Mouse (Mus musculus) lung, postnatal 36 days (tissue): ENCODE data around the gene Snx27.
A peak's percentile ranks its signal among the peaks of the same experiment; 100 is the strongest.

ENCODE experiments used
- DNase-seq: peaks from one replicate; pipeline ENCODE4 v3.0.0; 2022; ENCODE audit warnings: mixed read lengths

Gene Snx27

DNA sequence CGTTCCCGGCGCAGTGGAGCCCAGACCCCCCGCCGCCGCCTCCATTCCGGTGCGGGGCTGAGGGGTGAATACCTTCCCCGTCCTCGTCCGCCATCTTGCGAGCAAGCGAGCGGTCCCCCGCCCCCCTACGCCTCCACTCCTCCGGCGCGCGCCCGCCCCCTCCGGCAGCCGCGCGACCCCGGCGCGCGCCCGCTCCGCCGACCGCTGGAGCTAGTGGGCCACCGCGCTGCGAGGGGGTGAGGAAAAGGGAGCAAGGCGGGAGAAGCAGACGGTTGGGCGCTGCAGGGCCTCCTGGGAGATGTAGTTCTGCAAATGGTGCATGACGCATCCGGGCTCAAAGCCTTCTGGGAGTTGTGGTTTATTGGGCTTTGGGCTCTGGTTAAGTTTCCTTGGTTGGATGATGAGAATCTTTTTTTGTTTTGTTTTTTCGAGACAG, at the start of gene Snx27:
Snx27 (minus strand) TSS at position 261 of the 436 bp plus-strand sequence.
- peak; percentile 94 for DNase-seq

DNA sequence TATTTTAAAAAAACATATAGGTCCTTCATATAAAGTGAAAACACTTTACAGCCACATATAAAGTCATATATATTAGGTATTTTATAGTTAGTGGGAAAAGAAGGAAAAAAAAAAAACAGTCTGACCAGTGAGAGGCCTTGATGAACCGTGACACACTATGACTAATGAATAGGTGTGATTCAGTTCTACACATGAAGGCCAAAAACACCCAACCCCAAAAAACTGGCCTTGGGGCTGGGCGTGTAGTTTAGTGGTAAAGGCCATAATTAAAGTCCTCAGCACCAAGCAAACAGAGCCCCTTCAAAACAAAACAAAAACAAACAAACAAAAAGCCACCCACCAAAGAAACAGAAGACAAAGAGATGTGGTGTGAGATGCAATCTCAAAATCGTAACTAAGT, 47.4 kb upstream of the Snx27 start:
- DNase-seq: no peak

DNA sequence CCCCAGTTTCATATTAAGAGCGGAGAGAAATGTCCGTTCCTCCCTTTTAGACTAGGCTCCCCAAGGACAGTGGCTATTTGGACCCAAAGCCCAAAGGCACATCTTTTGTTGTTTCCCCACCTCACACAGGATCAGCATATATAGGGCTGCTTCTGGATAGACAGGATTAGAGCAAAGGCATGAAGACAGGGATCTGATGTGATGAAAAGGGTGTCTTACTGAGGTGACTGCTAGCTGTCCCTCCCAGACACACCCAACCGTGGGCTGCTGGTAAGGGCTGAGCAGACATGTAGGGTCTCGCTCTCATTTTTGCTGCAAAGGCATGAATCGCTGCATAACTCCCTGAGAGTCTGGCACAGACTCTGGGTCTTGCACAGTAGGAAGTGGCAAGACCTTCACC, 46.2 kb upstream of the Snx27 start:
- DNase-seq: no peak

DNA sequence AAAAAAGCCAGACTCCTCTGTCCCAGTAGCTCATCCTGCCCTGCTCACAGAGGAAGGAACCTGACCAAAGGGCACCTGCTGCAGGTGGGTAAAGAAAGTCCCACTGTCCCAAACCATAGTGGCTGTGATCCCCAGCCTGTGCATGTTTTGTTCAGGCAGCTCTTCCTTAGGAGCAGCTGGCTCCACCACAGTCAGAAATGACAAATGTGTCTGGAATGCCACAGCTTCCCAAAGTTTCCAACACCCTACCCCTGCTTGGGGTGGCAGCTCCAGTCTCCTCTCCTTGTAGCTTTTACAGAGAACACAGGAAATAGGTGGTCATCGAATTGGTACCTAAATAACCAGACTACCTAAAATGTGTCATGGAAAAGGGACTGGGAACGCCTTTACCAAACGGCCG, 41.8 kb upstream of the Snx27 start:
- DNase-seq: no peak

DNA sequence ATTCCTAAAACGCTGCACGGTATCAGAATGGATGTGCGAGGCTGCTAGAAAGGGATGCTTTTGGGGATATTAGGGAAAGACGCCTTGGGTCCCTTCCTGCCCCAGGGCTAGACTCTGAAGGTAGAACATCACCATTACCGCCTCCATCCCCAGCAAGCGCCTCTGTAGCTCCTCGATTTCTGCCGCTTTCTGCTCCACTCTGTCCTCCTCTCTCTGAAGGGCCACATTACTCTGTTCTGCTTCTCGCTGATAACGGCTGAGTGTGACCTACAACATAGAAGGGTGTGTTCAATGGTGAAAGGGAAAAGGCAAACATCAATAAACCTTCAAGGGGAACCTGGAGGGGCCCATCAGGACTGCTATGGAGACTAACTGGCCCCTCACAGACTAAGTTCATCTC, 40.0 kb upstream of the Snx27 start:
- no peak for DNase-seq

DNA sequence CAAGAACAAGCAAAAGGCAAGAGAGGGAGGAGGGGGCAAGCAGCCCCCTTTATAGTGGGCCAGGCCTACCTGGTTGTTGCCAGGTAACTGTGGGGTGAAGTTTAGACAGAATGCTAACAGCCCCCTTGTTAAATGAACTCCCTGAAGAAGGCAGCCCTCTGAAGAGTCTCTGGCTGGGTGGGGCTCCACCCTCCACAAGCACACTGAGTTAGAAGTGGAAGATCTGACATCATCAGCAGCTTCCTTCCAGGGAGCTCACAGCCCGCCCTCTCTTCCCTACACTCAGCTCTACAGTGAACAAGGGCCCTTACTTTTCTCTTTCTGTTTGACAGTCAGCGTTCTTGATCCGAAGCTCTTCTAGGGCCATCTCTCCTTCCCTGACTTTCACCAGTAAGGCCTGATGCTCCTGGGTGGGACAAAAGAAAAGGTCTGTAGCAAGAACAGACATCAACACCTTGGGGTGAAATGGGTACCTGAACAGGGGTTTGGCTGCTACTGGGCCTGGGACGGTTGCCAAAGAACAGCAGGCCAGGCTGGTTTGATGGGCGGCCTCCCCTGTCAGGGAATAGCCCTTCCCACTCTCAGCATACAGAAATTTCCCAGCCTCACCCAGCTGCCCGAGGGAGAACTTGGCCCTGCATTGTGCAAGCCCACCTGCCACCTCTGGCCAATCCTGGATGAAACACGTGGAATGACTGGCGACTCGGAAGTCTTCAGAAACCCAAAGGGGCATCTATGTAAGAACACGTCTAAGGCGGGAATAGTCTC, 39.4 kb upstream of the Snx27 start:
- DNase-seq: peak; percentile 76

DNA sequence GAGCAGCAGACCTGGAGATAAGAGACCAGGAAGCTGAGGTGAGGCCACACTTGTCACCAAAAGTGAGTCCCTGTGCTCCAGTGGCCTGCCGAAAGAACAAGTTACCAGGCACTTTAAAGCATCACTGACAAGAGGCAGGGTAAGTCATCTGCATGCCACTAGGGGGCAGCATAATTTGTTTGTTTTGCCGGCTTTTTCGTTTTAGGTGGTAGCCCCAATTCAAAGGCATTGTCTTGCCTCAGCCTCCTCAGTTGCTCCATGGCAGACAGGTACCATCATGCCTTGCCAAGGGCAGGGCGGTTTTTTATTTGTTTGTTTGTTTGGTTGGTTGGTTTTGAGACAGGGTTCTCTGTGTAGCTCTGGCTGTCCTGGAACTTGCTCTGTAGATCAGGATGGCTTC, 34.2 kb upstream of the Snx27 start:
- DNase-seq: peak; percentile 67

DNA sequence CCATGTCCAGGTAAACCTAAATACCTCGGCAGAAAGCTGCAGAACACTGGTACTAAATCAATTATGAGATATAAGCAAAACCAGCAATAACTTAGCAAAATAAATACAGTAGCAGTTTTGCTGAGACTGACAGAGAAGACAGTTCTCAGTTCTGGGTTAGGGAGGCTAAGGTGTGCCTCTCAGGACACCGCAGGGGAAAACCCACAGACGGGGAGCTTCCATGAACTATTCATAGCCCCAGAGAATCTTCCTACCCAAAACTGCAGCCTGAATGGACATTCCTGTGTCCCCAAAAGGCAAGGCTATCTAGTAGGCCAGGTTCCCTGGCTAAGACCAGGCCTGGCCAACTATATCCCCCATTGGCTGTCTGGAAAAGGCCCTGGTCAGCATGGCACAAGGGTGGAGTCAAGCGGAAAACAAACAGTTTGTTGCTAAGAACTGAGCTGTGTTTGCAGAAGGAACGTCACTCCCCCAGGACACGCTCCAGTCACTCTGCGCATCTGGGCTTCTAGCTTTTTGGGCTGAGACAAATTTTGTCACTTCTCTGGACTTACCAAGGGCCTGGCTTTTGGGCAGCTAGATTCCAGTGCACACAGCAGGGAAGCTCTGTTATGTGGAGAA, 30.9 kb upstream of the Snx27 start:
- DNase-seq: peak; percentile 49

DNA sequence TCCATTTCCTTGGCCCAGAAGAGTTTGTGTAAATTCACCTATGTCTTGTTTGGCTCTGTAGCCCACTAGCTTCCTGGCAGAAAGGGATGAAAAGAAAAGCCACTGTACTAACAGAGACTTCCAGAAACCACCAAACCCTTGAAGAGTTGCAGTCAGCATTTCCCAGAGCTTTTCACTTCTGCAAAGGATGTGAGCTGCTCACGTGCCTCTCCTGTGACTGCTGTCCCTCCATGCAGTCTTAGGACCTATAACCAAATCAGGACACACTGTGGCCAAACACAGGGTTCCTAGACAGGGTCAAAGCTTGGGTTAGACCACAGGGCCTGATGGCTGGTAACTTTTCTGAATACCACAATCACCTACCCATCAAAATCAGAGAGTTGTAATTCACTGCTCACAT, 29.8 kb upstream of the Snx27 start:
- no peak for DNase-seq

DNA sequence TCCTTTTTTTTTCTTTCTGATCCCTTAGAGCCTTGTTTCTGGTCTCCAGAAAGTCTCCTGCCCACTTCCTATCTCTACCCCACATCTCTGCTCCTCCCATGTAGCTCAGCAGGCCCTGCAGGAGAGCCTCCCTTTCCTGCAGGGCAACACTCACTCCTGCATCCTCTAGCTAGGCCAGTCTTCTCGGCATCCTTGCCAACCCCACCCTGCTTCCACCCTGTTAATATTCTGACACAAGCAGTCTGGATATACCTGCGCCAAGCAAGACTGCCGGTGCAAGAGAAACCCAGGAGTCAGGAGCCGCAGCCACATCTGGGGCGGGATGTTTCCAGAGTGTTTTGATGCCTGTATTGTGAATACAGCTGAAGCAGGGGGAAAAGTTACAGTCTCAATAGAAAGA, 29.3 kb upstream of the Snx27 start:
- no peak for DNase-seq

DNA sequence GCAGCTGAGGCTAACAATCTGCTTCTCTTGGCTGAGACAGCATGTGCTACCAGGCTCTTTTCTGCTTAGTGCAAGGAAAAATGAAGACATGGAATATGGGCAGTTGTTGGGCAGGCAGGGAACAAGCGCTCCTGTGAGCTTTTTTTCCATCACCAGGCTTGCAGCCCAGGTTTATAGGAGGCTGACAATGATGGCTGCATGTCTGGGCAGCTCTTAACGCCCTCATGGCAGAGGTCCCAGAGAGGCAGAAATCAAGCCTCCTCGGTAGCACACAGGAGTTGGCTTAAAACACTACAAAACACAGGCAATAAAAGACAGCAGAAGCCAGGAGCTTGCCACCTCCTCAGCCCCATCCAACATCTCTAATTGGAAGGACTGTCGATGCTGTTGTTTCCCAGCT, 28.8 kb upstream of the Snx27 start:
- DNase-seq: no peak

DNA sequence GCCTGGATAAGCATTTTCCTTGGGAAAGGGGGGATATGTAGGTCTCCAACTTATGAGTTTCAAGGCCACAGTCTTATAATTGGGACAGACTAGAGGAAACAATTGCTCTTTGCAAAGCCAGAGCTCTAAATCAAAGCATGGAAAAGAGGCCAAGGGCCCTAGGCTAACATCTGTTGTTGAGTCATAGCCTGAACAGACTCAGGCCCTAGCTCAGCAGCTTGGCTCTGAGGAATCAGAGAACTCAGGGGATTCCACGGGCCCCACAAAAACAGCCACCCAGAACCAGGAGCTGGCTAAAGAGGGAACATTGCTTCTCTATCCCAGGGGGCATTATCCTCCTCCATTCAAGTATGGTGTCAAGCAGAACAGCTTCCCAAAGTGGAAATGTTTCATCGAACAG, 28.1 kb upstream of the Snx27 start:
- DNase-seq: no peak

DNA sequence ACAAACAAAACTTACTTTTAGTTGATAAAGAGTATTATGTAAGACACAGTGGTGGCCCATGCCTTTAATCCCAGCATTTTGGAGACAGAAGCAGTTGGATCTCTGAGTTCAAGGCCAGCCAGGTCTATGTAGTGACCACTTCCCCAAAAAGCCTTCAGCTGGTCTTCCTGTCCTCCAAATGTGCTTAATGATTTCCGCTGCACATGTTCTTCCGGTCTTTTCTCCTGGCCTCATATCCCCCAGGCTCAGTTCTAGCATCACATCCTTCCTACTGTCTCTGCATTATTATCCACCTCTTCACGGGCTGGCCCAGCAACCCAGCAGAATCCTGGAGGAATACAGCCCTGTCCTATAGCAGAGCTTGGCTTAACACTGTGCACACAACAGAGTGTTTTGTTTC, 27.1 kb upstream of the Snx27 start:
- DNase-seq: no peak

DNA sequence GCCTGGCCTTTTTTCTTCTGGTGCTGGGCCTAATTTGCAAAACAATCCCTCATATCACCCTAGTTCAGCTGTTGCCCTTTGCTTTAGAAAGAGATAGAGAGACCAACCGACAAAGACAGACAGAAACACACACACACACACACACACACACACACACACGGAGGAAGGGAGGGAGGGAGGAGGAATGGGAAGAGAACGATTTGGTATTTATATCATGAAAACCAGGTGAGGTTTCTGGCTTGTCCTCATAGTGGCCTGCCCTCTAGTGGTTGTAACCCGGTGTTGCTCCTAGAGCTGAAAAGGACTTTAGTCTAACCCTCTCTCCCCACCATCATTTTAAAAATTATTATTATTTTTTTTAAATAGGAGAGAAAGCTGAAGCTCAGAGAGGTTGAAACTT, 19.4 kb upstream of the Snx27 start:
- DNase-seq: peak; percentile 81

DNA sequence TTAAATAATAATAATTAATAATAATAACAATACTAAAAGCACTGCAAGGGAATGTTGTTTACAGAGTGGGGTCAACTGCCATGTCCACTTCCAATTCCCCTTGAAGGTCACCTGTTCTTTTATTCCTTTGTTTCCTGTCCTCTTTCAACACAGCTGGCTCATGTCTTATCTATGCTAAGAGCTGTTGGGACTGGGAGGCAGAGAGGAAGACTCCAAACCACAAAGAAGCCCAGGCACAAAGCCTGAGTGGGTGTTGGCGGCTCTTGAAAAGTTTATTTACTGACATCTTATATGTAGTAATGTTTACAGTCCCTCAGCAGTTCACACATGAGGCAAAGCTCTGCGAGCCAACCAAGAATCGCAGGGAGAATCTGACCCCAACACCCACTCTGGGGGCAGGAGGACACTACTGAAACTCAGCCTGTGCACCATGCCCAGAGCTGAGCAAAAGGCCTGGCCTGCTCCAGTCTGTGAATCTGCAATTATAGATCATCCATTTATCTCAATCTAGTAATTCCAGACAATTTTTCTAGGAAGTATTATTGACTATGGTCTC, 14.8 kb upstream of the Snx27 start:
- DNase-seq: no peak

DNA sequence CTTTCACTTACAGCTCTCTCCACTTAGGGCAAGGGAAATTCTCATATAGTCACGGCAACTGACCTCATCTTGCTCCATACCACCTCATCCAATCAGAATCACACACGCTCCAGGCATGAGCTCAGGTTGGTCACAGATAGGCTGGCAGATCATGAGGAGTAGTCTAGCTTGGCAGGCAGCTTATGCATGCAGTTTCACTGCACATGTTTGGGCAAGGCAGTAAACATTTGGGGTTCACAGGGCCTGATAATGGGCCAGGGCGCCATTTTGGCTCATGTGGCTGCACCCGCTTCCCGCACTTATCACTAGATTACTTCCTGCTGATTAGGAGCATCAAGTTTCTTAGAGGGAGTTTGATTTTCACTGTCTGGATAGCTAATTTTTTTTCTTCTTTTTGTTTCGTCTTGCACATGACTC, 13.4 kb upstream of the Snx27 start:
- no peak for DNase-seq

DNA sequence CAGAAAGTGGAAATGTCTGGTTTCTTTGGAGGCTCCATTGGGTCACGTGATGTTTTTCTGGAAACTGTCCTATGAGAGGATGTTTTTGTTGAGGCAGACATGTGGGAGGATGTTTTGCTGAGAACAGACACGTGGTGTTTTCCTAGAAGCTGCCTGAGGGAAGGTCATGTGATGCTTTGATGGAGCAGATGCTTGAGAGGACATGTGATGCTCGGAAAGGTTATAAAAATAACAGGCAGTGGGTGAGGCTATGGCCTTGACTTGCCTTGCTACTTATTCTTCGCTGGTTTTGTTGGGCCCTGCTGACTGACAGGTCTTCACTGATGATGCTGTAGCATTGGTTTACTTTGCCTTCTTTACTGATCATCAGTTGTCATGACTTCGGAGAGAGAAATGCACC, 8.6 kb upstream of the Snx27 start:
- DNase-seq: no peak

DNA sequence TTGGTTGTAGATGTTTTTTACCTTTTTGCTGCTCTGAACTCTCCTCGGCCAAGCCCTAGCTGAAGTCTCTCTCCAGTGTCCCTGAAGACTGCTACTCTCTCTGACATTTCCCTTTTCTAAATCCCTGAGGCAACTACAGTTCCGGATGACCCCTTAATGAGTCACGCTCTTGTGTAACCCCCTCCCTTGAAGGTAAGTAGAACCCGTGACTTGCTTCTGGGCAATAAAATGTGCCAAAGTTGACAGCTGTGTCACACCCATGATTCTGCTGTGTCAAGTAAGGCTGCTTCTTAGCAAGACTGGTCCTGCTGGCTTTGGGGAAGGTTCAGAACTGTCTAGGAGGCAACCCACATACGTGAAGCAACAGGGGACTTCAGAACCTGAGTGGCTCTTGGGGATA, 5.4 kb upstream of the Snx27 start:
- DNase-seq: peak; percentile 68

DNA sequence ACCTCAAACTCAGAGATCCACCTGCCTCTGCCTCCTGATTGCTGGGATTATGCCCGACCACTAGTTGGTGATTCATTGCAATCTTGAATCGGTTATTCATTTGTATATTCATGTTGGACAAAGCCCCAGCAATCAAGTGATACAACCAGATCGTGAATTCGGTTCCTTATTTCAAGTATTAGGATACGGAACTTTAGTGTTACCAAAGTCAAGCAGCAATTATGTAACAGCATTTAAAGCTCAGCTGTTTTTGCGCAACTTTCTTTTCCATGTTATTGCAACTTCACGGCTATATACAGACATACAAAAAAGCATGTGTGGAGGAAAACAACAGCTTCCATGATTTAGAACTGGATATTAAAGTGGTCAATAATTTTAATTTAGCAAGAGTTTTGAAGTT, 428 bp upstream of the Snx27 start:
- peak; percentile 61 for DNase-seq

DNA sequence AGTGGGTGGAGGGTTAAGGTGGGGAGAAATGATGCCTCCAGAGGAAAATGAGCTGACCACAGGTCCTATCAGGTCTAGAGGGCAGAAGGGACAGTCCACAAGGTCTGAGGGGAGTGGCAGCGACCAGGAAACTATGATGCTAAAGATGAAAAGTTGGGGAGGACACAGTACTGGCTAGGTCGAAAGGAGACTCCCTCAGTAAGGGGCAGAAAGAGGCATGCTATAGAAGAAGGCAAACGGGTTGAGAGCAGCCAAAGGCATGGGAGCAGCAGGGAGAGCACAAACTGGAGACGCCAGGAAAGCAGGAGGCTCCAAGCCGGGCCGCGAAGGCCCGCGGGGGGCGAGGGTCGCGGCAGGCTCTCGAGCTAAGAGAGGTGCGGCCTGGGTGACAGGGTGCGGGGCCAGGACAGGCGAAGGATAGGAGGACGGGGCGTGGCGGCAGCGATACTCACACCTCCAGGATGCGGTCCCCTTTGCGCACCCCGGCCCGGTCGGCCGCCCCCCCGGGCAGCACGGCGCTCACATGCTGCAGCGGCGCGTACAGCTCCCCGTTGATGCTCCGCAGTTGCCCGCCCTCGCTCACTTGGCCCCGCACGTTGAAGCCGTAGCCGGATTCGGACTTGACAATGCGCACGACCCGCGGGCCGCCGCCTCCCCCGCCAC, 592 bp downstream of the Snx27 start:
- no peak for DNase-seq

DNA sequence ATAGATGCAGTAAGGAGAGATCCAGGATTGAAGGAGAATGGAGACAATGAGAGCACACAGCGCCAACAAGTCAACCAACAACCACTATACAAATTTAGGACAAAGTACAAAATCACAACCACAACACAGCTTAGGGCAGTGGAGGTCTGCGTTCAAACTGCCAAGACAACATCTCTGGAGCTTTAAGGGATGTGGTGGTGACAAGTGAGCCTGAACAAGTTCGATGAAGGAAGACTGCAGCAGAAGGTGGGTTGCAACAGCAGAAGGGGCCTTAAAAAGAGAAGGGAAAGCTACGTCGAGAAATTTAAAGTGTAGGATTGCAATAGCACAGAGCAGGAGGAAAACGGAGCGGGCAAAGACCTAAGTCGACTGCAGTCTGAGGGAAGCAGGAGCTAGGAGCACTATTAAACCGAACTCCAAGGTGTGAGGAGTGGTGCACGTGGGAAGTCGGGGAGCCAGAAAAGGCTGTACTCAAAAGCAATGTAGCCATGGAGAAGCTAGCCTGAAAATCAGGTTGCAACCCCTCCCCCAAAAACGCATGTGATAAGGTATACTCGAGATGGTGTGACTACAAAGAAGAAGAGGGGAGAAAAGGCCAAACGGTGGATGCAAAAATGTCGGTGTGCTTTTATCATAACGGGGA, 1.3 kb downstream of the Snx27 start:
- DNase-seq: no peak

DNA sequence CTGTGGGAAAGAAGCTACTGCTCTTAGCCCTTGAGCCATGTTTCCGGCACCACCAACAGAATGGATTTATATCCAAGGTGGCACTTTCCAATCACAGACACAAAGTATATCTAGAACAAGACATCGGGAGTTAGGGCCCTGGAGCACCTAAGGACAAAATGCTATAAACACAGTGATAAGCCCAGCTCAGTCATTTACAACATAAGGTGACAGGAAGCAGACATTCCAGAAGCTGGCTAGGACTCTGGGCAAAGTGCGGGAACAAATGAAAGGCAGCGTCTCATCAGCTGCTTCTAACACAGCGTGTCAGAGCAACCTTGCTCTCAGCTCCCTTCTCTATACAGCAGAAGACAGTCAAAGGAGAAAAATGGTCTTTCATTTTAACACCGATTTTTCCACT, 8.0 kb downstream of the Snx27 start:
- no peak for DNase-seq

DNA sequence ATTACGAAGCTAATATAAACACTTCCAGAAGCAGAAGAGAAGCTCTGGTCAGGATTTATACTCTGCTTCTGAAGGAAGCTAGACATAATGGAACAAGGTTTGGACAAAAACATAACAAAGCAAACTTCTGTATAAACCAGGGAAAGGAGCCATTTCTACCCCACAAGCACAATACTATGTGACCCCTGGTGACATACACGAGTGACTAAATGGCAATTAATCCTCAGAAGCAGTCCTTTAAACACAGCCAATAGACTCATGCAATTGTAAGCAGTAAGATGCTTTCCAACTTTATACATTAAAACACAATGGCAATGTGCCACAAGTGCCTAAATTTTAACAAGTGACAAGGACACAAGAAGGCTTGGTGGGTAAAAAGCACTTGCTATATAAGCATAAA, 15.3 kb downstream of the Snx27 start:
- DNase-seq: no peak
